Mouse (Mus musculus) hindbrain, embryonic 15.5 days (tissue): ENCODE measurements around the gene Pygl. TPM values are rescaled to one million over a fixed set of nuclear protein-coding genes. Genes with fewer than 3 reads are reported as not detected.
"Not testable (repeated sequence)": the region's sequence is repeated elsewhere in the genome, so short reads cannot be mapped to it uniquely, and the experiment has no call there.

Experiments
- ATAC-seq: fragments of 200-750 bp; cut with Nextera tagmentation; 2 replicates; pipeline ENCODE4 v1.8.0; 2017; ENCODE audit warnings: low read depth, moderate number of reproducible peaks, moderate TSS enrichment; ENCODE audit not compliant: low FRiP score
- H3K27ac ChIP-seq: fragments of 300-500 bp; sonication (generic); replicated peaks from 2 replicates; pipeline ENCODE4 v1.5.1; 2015; ENCODE audit warnings: mild to moderate bottlenecking, inconsistent platforms
- H3K27me3 ChIP-seq: fragments of 300-500 bp; sonication (generic); 2 replicates; pipeline ENCODE4 v1.6.1; 2015; ENCODE audit warnings: control low read depth, inconsistent platforms
- H3K36me3 ChIP-seq: fragments of 300-500 bp; sonication (generic); 2 replicates; pipeline ENCODE4 v1.6.1; 2015; ENCODE audit warnings: control low read depth, inconsistent platforms
- H3K4me1 ChIP-seq: fragments of 300-500 bp; sonication (generic); replicated peaks from 2 replicates; pipeline ENCODE4 v1.6.1; 2015; ENCODE audit warnings: control low read depth, inconsistent platforms
- H3K4me2 ChIP-seq: fragments of 300-500 bp; sonication (generic); 2 replicates; pipeline ENCODE4 v1.6.1; 2015; ENCODE audit warnings: moderate library complexity, mild to moderate bottlenecking, inconsistent platforms
- H3K4me3 ChIP-seq: fragments of 300-500 bp; sonication (generic); 2 replicates; pipeline ENCODE4 v1.5.1; 2015; ENCODE audit warnings: mild to moderate bottlenecking, inconsistent platforms
- H3K9ac ChIP-seq: fragments of 300-500 bp; sonication (generic); 2 replicates; pipeline ENCODE4 v1.6.1; 2015; ENCODE audit warnings: inconsistent platforms
- H3K9me3 ChIP-seq: fragments of 300-500 bp; sonication (generic); 2 replicates; pipeline ENCODE4 v1.6.1; 2016; ENCODE audit warnings: control low read depth, inconsistent platforms
- WGBS: fragments of 180-500 bp; shearing (Covaris S2); methylation state at CpG from one replicate; pipeline ENCODE4 v1.1.7; 2015; 5-methylcytosine and 5-hydroxymethylcytosine counted together
- polyA plus RNA-seq: library from polyadenylated mRNA; unstranded; fragments of >200 nt; fragmentation: Nextera tagmentation; extraction: Ambion mirVana; gene quantifications from 2 replicates; pipeline ENCODE4 v1.2.1, GENCODE M21; 2015

Pygl gene
- polyA plus RNA-seq, 1 experiment from 2014 or later = 10.8 TPM

GRCm38 (mm10) chr12:70147986-70148630 lies 83.2 kb downstream of the Pygl start:
- Histone ChIP-seq H3K4me2 (peak overlapping the region; percentile 50), H3K4me3 (peak overlapping the region; percentile 23; the same call in 1 of the 2 replicates), H3K9me3 (no peaks in the 10 kb centered on the region), H3K27ac (peak overlapping the region; percentile 18; the same call in 1 of the 2 replicates), H3K27me3 (no peaks in the 10 kb centered on the region), H3K4me1 (peaks cover 17% of the 10 kb centered on the region), H3K36me3 (no peaks in the 10 kb centered on the region), H3K9ac (peak overlapping the region; percentile 32; the same call in 1 of the 2 replicates)
- ATAC-seq = no peak
- WGBS = 6% methylated on average over 13 of the region's 13 CpGs

DNA sequence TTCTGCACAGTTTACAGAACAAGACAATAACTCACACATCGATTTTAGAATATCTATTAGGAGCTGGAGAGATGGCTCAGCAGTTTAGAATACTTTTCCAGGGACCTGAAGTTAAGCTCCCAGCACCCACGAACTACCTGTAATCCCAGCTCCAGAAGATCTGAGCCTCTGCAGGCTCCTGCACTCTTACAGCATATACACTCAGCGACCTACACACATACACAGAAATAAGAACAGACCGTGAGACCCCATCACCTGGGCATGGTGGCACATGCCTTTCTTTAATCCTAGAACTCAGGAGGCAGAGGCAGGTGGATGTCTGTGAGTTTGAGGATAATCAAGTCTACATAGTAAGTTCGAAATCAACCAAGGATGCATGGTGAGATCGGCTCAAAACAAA lies 85.7 kb downstream of the Pygl start:
- Histone ChIP-seq H3K4me3 (no peak overlapping the region), H3K27me3 (no peaks in the 10 kb centered on the region), H3K36me3 (no peaks in the 10 kb centered on the region), H3K4me2 (no peak overlapping the region), H3K27ac (no peak overlapping the region), H3K9ac (no peak overlapping the region), H3K4me1 (peaks cover 17% of the 10 kb centered on the region), H3K9me3 (no peaks in the 10 kb centered on the region)
- no peak for ATAC-seq
- WGBS = 92% methylated on average over 6 of the region's 6 CpGs

DNA sequence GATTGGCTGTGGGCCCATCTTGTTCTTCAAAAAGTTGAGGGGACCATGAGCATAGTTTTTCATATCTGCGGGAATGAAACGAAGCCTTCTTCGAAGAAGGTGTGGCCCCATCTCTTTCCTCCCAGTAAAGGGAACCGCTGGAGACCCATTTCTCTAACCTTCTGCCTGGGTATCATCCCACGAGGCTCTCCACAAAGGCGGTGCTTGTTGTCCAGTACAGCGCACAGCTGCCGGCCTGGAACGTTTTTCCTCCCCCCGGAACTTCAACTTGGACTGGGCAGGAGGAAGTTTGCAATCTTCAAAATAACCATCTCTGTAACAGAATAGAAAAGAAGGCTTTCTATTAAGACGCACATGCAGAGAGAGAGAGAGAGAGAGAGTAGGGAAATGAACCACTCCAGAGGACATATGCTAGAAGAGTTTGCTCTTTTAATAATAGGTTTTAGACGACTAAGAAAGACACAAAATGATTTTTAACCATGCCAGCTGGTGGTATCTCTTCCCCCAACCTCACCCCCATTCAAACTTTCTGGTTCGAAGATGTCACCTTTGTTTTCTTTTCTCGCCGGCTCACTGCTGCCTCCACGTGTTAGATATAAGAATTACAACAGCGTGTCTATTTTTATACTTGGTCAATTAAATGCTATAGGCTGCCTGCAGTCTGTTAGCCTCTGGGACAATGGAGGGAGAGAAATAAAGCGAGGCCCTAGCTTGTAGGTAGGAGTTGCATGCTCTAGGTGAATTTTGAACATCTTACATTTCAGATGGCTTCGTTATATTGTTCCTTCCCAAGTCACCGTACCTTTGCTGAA lies 86.4 kb downstream of the Pygl start:
- Histone ChIP-seq H3K27ac (no peak overlapping the region), H3K27me3 (no peaks in the 10 kb centered on the region), H3K9me3 (no peaks in the 10 kb centered on the region), H3K9ac (no peak overlapping the region), H3K4me3 (no peak overlapping the region), H3K4me2 (no peak overlapping the region), H3K4me1 (peaks cover 17% of the 10 kb centered on the region), H3K36me3 (no peaks in the 10 kb centered on the region)
- ATAC-seq = no peak
- 48% methylated on average over 20 of the region's 20 CpGs for WGBS

GRCm38 (mm10) chr12:70144106-70144587 lies 87.1 kb downstream of the Pygl start:
- H3K4me1 ChIP-seq = peaks cover 14% of the 10 kb centered on the region
- H3K27me3 ChIP-seq, H3K9me3 ChIP-seq, H3K4me2 ChIP-seq, H3K27ac ChIP-seq, H3K4me3 ChIP-seq, H3K9ac ChIP-seq, H3K36me3 ChIP-seq, ATAC-seq: not testable (repeated sequence)
- WGBS = 6% methylated on average over 3 of the region's 3 CpGs

DNA sequence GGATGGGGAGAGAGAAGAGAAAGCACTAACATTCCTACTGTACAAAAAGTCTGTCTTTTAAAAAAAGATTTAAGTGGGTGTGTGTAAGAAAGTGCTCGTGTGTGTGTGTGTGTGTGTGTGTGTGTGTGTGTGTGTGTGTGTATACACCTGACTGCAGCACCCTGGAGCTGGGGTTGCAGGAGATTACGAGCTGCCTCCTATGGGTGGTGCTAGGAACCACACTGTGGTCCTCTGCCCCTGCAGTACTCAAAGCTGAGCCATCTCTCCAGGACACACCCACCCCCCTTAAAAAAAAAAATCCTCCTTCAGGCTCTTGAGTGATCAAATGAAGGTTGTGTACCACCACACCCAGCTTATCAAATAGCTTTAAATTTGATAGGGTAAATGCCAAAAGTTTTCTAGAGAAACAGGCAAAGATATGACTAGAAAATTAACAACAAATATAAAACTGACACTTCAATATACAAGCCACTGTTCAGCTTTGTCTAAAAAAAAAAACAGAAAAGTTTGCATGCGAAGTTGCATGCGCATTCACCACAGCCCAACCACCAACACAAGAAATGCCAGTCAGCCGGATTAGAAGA lies 90.2 kb downstream of the Pygl start:
- Histone ChIP-seq H3K9me3 (no peaks in the 10 kb centered on the region), H3K4me2 (no peak overlapping the region), H3K9ac (no peak overlapping the region), H3K36me3 (no peaks in the 10 kb centered on the region), H3K27ac (no peak overlapping the region), H3K27me3 (no peaks in the 10 kb centered on the region), H3K4me1 (no peaks in the 10 kb centered on the region), H3K4me3 (no peak overlapping the region)
- ATAC-seq = no peak
- 92% methylated on average over 5 of the region's 5 CpGs for WGBS

Other genes with a start within 250 kb of the Pygl start
- 3.4 and 3.6 TPM in 2 replicates for gene Sav1, start 244.5 kb downstream of the Pygl start, polyA plus RNA-seq
- 11.3 and 12.6 TPM in 2 replicates for gene Nin, start 117.8 kb downstream of the Pygl start, polyA plus RNA-seq
- 0.17 TPM in 1 of 2 replicates, not detected in the other for gene Abhd12b, start 77.3 kb downstream of the Pygl start, polyA plus RNA-seq
- gene Trim9, start 116.1 kb upstream of the Pygl start, polyA plus RNA-seq = 84.5 and 93.3 TPM in 2 replicates
- 132 and 134 TPM in 2 replicates for gene Tmx1, start 221.6 kb upstream of the Pygl start, polyA plus RNA-seq